Mouse (Mus musculus) liver, embryonic 13.5 days (tissue): ENCODE measurements around the gene Uqcr10. TPM values are rescaled to one million over a fixed set of nuclear protein-coding genes. Genes with fewer than 3 reads are reported as not detected.
A peak's percentile ranks its signal among the peaks of the same experiment; 100 is the strongest.

Experiments
- ATAC-seq: fragments of 200-750 bp; cut with Nextera tagmentation; 2 replicates; pipeline ENCODE4 v1.8.0; 2017; ENCODE audit warnings: low read depth, mild to moderate bottlenecking, moderate number of reproducible peaks, moderate library complexity
- DNase-seq: peaks from one replicate; pipeline ENCODE4 v3.0.0; 2022
- H3K27ac ChIP-seq: fragments of 300-500 bp; sonication (generic); 2 replicates; pipeline ENCODE4 v1.5.1; 2015; ENCODE audit warnings: moderate library complexity, mild to moderate bottlenecking, inconsistent platforms
- H3K27me3 ChIP-seq: fragments of 300-500 bp; sonication (generic); 2 replicates; pipeline ENCODE4 v1.6.1; 2015; ENCODE audit warnings: mild to moderate bottlenecking, inconsistent platforms
- H3K36me3 ChIP-seq: fragments of 300-500 bp; sonication (generic); 2 replicates; pipeline ENCODE4 v1.6.1; 2015; ENCODE audit warnings: mild to moderate bottlenecking, inconsistent platforms
- H3K4me1 ChIP-seq: fragments of 300-500 bp; sonication (generic); replicated peaks from 2 replicates; pipeline ENCODE4 v1.6.1; 2015; ENCODE audit warnings: inconsistent platforms
- H3K4me2 ChIP-seq: fragments of 300-500 bp; sonication (generic); 2 replicates; pipeline ENCODE4 v1.6.1; 2015; ENCODE audit warnings: inconsistent platforms, mild to moderate bottlenecking, moderate library complexity
- H3K4me3 ChIP-seq: fragments of 300-500 bp; sonication (generic); replicated peaks from 2 replicates; pipeline ENCODE4 v1.5.1; 2015; ENCODE audit warnings: mild to moderate bottlenecking, inconsistent platforms
- H3K9ac ChIP-seq: fragments of 300-500 bp; sonication (generic); 2 replicates; pipeline ENCODE4 v1.6.1; 2015; ENCODE audit warnings: mild to moderate bottlenecking, inconsistent platforms
- H3K9me3 ChIP-seq: fragments of 300-500 bp; sonication (generic); replicated peaks from 2 replicates; pipeline ENCODE4 v1.6.1; 2016; ENCODE audit warnings: inconsistent platforms
- WGBS: fragments of 180-500 bp; shearing (Covaris S2); methylation state at CpG from one replicate; pipeline ENCODE4 v1.1.7; 2015; ENCODE audit not compliant: insufficient replicate concordance; 5-methylcytosine and 5-hydroxymethylcytosine counted together
- polyA plus RNA-seq: library from polyadenylated mRNA; unstranded; fragments of >200 nt; fragmentation: Nextera tagmentation; extraction: Ambion mirVana; gene quantifications from 2 replicates; pipeline ENCODE4 v1.2.1, GENCODE M21; 2015

Uqcr10 gene
- polyA plus RNA-seq, 1 experiment from 2014 or later: 723 TPM

DNA sequence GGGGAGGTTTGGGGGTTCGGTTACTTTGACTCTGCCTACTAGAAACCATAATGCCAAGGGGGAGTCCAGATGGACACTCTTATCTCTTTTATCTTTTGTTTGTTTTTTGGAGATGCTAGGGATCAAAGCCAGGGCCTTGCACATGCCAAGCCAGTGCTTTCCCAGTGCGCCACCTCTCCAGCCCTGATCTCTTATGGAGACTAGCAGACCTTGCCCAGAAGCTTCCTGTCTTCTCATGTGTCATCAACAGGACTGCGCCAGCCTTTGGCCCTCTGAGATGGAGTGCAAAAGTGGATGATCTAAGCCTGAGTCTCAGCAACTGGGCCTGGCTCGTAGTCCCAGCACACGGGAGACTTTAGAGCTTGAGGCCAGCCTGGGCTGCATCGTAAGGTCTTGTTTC is 28.4 kb downstream of the Uqcr10 start:
- WGBS: 88% methylated on average over 6 of the region's 6 CpGs

DNA sequence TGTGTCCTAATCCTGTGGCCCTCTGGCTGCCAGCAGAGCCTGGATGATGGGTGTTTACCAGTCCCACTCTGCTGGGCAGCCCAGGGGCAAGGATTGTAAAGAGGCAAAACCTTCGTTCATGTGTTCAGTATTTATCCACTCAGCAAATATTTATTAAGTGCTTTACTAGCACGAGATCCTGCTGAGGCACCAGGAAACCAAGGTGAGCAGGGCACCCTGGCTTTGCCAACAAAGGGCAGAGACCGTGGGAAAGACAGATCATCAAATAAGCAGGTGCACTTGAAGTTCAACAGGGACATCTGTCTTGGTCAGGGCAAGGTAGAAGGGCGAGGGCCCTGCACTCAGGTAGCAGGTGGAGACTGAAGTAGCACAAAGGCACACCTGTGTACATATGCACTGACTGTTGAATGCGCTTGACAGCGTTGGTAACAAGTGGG is 29.0 kb downstream of the Uqcr10 start:
- H3K36me3 ChIP-seq: peaks cover 72% of the 10 kb centered on the region
- H3K4me2 ChIP-seq: no peak overlapping the region
- peak overlapping the region; percentile 93 for H3K27ac ChIP-seq
- H3K27me3 ChIP-seq: no peaks in the 10 kb centered on the region
- no peak overlapping the region for H3K4me3 ChIP-seq
- H3K9me3 ChIP-seq: no peaks in the 10 kb centered on the region
- peaks cover 47% of the 10 kb centered on the region for H3K4me1 ChIP-seq
- H3K9ac ChIP-seq: no peak overlapping the region
- DNase-seq: no peak
- no peak for ATAC-seq
- 80% methylated on average over 6 of the region's 6 CpGs for WGBS

More for the DNA sequence above, 28.4 kb downstream of the Uqcr10 start:
- H3K9me3 ChIP-seq: no peaks in the 10 kb centered on the region
- no peak for ATAC-seq
- peaks cover 47% of the 10 kb centered on the region for H3K4me1 ChIP-seq
- H3K36me3 ChIP-seq: peaks cover 72% of the 10 kb centered on the region
- no peak overlapping the region for H3K9ac ChIP-seq
- no peak overlapping the region for H3K4me2 ChIP-seq
- no peak overlapping the region for H3K4me3 ChIP-seq
- DNase-seq: no peak
- peak overlapping the region; percentile 93 for H3K27ac ChIP-seq
- no peaks in the 10 kb centered on the region for H3K27me3 ChIP-seq

DNA sequence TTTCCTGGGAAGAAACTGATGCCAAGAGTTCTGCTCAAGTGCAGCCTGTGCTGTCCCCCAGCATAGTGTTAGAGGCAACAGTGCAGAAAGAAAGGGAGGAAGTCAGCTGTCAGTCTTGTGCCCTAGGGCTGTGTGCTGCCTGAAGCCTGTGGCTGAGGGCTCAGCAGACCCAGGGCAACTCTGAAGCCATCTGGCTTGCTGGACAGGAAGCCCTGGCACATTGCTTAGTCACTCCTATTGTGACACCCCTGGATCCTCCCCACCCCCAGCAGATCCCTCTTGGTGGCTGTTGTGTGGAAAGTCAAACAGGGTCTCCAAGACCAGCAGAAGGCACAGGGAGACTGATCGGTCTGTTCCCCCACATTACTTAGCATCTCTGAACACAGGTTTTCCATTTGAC is 29.5 kb downstream of the Uqcr10 start:
- DNase-seq: no peak
- Histone ChIP-seq H3K27ac (peak overlapping the region; percentile 93), H3K9me3 (no peaks in the 10 kb centered on the region), H3K4me2 (no peak overlapping the region), H3K4me1 (peaks cover 47% of the 10 kb centered on the region), H3K36me3 (peaks cover 69% of the 10 kb centered on the region), H3K9ac (no peak overlapping the region), H3K27me3 (no peaks in the 10 kb centered on the region), H3K4me3 (no peak overlapping the region)
- ATAC-seq: no peak
- WGBS: 88% methylated on average over 1 of the region's 1 CpGs

DNA sequence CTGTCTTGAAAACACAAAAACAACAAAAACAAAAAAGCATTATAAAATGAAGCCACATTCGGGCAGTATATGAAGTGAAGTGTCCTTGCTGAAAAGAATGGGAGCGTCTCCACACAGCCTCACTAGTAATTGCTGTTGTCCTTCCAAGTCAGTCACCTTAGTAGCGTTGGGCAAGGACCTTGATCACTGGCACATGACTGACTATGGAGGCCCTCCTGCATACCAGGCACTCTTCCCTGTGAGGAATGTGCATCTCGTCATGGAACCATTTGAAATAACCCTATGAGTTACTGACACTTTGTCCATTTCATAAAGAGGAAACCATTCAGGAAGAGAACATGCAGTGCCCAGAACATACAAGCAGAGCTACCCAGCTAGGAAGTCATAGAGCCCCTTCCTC is 32.4 kb downstream of the Uqcr10 start:
- DNase-seq: no peak
- Histone ChIP-seq H3K9me3 (no peaks in the 10 kb centered on the region), H3K27ac (no peak overlapping the region), H3K4me2 (no peak overlapping the region), H3K4me1 (peaks cover 27% of the 10 kb centered on the region), H3K9ac (no peak overlapping the region), H3K27me3 (no peaks in the 10 kb centered on the region), H3K4me3 (no peak overlapping the region), H3K36me3 (peaks cover 69% of the 10 kb centered on the region)
- no peak for ATAC-seq
- WGBS: 79% methylated on average over 4 of the region's 4 CpGs

DNA sequence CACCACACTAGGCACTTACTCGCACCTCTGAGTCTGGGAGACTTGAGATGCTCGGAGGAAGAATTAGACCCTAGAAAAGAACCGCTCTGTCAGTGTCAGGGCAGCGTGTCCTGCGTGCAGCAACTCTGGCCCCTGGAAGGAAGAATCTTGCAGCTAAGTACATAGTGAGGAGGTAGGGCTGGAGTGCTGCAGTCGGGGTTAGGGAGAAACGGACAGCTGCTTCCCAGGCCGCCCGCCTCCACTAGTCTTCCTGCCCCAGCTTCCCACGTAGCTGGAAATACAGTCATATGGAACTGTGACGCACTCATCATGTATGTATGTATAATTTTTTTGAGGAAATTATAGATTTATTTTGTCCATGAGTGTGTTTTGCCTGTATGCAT is 41.7 kb downstream of the Uqcr10 start:
- no peak for ATAC-seq
- no peak overlapping the region for H3K4me2 ChIP-seq
- DNase-seq: no peak
- H3K27me3 ChIP-seq: no peaks in the 10 kb centered on the region
- H3K9ac ChIP-seq: no peak overlapping the region
- no peak overlapping the region for H3K4me3 ChIP-seq
- H3K27ac ChIP-seq: peak overlapping the region; percentile 89
- 91% methylated on average over 11 of the region's 11 CpGs for WGBS
- peaks cover 35% of the 10 kb centered on the region for H3K4me1 ChIP-seq
- H3K9me3 ChIP-seq: no peaks in the 10 kb centered on the region
- H3K36me3 ChIP-seq: peaks cover 64% of the 10 kb centered on the region

DNA sequence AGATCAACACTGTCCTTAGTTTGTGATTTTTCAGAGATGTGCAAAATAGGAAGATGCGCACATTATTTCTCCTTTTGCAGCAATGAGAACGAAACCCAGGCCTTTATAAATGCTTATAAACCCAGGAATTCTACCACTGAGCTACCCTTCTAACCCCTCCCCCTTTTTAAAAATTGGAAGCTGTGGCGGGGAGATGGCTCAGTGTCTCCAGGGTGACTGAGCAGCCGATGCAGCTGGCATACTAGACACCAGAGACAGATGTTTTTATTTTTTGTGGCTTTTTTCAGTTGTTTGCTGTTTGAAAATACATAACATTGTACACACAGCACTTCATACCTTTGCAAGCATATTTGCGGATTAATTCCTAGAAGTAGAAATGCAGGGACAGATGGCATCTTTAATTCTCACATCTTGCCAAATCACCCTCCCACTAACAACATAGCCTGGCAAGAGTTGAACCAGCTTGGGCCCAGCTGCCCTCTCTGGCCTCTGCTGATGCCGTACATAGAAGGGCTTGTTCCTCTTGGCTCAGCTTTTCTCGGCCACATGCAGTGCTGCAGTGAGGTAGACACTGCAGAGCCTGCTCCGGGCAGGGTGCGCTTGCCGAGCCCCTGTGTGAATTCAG is 42.2 kb downstream of the Uqcr10 start:
- Histone ChIP-seq H3K9ac (peak overlapping the region; percentile 59; the same call in 1 of the 2 replicates), H3K4me2 (no peak overlapping the region; the same call in 1 of the 2 replicates), H3K9me3 (no peaks in the 10 kb centered on the region), H3K27ac (peak overlapping the region; percentile 89), H3K4me3 (no peak overlapping the region), H3K4me1 (peaks cover 35% of the 10 kb centered on the region), H3K27me3 (no peaks in the 10 kb centered on the region), H3K36me3 (peaks cover 61% of the 10 kb centered on the region)
- WGBS: 88% methylated on average over 10 of the region's 10 CpGs
- DNase-seq (no peak), ATAC-seq (no peak)

DNA sequence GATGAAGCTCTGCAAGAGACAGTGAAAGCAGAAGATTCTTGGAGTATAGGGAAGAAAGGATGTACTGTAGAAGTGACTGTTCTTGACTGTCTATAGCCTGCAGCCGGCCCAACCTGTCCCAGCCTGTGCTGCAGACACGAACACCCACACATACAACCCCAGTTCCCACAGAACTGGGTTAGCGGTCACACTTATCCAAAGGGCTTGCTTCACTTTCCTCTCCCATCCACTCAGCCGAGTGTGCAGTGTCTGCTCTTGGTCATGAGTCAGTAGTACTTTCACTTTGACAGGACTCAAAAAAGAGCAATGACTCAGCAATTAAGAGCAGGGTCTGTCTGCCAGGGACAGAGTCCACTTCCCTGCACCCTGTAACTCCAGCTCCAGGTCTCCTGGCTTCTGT is 42.8 kb downstream of the Uqcr10 start:
- DNase-seq: peak; percentile 47
- WGBS: 69% methylated on average over 4 of the region's 4 CpGs
- peaks cover 38% of the 10 kb centered on the region for H3K4me1 ChIP-seq
- H3K27ac ChIP-seq: peak overlapping the region; percentile 89
- H3K27me3 ChIP-seq: no peaks in the 10 kb centered on the region
- 0 out of 2 replicates have a peak overlapping the region, but pooled peaks have one; percentile 17 for H3K4me3 ChIP-seq
- peak overlapping the region; percentile 55 for H3K4me2 ChIP-seq
- peaks cover 60% of the 10 kb centered on the region for H3K36me3 ChIP-seq
- peak overlapping the region; percentile 59 for H3K9ac ChIP-seq
- ATAC-seq: peak; percentile 86
- no peaks in the 10 kb centered on the region for H3K9me3 ChIP-seq

DNA sequence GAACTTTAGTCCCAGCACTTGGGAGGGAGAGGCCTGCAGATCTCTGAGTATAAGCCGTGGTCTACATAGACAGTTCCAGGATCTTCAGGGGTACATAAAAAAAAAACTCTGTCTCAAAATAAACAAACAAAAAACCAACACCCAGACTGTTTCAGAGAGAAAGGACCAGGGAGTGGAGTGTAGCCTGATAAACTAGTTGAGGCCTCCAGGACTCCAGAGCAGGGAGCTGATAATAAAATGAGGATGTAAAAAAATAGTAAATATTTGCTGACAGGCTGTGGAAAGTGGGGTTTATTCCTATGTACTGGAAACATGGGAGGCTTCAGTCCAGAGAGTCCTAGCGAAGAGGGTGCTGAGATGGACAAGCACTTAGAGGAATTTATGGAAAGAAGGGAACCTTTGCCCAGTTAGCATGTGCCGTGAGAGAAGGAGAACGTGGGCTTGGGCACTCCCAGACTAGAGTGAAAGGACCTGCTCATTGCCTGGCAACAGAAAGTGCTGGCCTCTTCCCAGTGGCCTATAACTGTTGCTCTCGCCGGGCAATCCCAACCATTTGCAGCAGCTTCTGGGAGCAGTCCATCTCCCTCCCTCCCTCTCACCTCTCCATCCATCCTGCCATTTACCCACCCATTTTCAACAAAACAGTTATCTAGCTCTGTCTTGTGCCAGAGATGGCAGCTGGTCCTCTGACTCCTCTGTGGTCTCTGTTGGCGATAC is 43.7 kb downstream of the Uqcr10 start:
- peak; percentile 34 for DNase-seq
- H3K27ac ChIP-seq: peak overlapping the region; percentile 89
- WGBS: 65% methylated on average over 7 of the region's 7 CpGs
- H3K4me2 ChIP-seq: peak overlapping the region; percentile 55
- peaks cover 63% of the 10 kb centered on the region for H3K36me3 ChIP-seq
- H3K4me1 ChIP-seq: peaks cover 38% of the 10 kb centered on the region
- H3K9ac ChIP-seq: peak overlapping the region; percentile 59
- H3K9me3 ChIP-seq: no peaks in the 10 kb centered on the region
- 0 out of 2 replicates have a peak overlapping the region, but pooled peaks have one; percentile 17 for H3K4me3 ChIP-seq
- peak; percentile 75 for ATAC-seq
- H3K27me3 ChIP-seq: no peaks in the 10 kb centered on the region

DNA sequence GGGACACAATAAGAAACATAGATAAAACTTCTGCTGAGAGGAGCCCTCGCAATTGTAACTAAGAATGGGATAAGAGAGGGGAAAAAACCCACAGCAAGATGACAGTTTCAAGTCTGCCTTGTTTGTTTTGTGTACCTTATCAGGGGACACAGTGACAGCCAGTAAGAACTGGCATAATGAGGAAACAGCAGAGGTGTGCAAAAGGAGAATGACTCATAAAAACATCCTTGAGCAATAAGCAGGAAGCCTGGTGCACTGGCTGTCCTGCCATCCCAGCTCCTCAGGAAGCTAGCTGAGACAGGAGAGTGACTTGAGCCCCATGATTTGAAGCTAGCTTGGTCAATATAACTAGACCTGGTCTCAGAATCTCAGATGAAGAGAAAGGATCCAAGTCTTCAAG is 44.3 kb downstream of the Uqcr10 start:
- ATAC-seq (peak; percentile 45; the same call in 1 of the 2 replicates), DNase-seq (peak; percentile 33)
- Histone ChIP-seq H3K4me3 (no peak overlapping the region), H3K36me3 (peaks cover 69% of the 10 kb centered on the region), H3K9ac (peak overlapping the region; percentile 59), H3K27ac (peak overlapping the region; percentile 89), H3K9me3 (no peaks in the 10 kb centered on the region), H3K4me2 (peak overlapping the region; percentile 55), H3K27me3 (no peaks in the 10 kb centered on the region), H3K4me1 (peaks cover 38% of the 10 kb centered on the region)
- WGBS: 27% methylated on average over 1 of the region's 1 CpGs
